Mouse (Mus musculus): ENCODE results near the gene Cacna2d1.

The Cacna2d1 gene

DNA sequence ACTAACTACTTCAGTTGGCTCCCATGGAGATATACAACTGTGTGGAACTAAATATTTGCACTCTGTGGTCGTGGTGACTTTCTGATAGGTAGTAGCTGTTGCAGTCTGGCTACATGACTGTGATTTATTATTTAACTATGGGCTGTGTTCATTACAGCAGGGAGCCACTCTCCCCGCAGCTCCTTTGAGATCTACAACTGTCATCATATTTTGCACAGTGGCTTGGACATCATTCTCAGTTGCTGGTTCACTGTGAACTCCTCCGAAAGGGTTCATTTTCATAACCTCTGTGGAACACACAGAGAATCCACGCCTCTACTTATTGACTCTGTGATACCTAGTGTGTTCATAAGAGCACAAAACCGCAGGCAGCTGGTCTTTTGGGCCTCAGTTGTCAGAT lies 128.3 kb downstream of the Cacna2d1 start:
- DNase-seq (ENCODE audit: low spot score) = no peak

- no peak for DNase-seq (ENCODE audit: low spot score)
These were observed 128.8 kb downstream of the Cacna2d1 start for GRCm38 (mm10) chr5:16063273-16063672.

DNA sequence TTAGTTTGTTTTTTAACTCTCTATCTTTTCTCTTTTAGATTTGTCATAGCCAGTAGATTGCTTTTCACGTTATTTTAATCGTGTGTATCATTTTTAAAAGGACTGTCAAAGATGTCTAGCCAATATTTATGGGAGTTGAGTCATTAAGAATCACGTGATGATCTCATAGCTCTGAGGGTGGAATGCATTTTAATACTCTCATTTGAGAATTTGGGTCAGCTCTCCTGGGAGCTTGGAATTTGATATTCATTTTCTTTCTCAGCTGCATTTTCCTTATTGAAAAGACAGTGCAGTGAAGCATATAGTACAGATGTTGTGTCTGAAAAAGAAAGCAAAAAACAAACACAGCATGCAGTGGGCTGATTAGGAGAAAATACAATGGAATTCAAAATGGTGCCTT lies 129.5 kb downstream of the Cacna2d1 start:
- no peak for DNase-seq (ENCODE audit: low spot score)

- DNase-seq (ENCODE audit: low spot score) = peak; percentile 13
These were observed 131.3 kb downstream of the Cacna2d1 start for GRCm38 (mm10) chr5:16065816-16066215.

- DNase-seq (ENCODE audit: low spot score) = no peak
These were observed 147.8 kb downstream of the Cacna2d1 start for GRCm38 (mm10) chr5:16082253-16082652.

DNA sequence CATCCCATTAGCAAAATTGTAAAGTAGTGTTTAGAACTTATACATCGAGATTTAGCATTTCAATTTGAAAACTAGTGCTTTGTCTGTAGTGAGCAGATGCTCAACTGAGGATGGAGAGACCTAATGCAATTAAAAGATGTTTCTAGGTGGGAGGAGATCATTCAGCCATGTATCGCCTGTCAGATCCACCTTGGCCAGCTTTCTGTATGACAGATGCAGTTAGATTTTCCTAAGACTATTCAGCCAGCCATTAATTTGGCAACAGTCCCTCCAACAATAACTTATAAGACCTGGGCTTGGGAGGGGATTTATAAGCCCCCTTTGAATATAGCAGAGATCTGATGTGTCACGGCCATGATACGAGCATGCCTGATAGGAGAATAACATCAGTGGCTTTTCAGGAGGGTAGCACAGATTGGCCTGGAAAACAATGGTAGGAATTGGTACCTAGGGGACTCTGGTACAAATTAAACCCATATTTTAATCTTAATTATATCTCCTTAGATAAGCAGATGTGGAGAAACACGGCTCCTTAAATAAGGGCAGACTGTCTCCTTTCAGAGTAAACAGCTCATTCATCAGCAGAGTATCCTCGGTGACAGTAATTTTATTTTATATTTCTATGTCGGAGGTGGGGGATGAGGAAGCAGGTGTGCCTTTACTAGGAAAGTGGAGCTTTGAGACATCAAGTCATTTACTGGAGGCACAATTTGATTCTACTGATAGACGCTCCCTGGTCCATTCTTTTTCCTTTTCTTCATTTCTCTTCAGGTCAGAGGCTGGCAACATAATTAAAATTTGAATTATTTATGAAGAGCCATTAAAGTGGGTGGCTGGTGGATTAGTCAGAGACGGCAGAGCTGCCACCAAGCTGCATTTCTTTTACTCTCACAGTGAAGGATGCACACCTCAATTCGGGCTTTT lies 152.8 kb downstream of the Cacna2d1 start:
- DNase-seq (ENCODE audit: low spot score) = no peak

- no peak for DNase-seq (ENCODE audit: low spot score)
These were observed 153.5 kb downstream of the Cacna2d1 start for GRCm38 (mm10) chr5:16087995-16088394.

DNA sequence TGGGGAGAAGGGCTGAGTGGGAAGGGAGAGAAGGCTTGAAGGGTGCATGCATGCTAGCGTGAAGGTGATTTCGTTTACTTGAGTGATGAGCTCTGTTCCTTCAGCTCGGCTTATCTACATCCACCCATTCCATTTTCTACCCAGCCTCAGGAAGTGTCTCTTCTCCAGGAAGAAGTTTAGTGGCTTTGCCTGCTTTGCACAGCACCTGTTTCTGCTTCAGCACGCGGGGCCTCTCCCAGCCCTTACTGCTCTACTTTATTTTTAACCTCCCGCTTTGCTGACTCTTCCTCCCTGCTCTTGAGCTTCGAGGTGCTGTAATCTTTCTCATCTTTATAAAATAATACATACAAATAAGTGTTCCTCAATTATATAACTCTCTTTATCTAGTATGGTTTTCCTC lies 158.0 kb downstream of the Cacna2d1 start:
- DNase-seq (ENCODE audit: low spot score) = no peak

- no peak for DNase-seq (ENCODE audit: low spot score)
These were observed 158.7 kb downstream of the Cacna2d1 start for GRCm38 (mm10) chr5:16093071-16093693.

GRCm38 (mm10) chr5:16095345-16095744 lies 160.9 kb downstream of the Cacna2d1 start:
- DNase-seq (ENCODE audit: low spot score) = no peak

DNA sequence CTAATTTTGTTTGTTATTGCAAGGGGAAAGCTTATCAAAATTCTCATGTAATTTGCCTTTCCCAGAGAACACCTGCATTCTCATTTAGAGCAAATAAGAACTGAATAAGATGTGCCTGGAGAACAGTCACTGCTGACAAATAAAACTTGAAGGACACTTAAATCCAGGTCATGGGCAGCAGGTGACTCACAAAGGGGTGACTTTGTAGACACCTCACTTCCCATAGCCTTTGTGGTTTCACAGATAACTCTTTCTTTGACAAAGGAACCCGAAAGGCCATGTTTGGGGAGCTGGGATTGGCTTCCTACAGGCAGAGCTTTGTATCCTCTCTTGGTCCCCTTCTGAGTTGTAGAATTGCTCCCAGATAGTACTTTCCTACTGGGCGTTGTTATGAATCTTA lies 164.3 kb downstream of the Cacna2d1 start:
- DNase-seq (ENCODE audit: low spot score) = no peak

DNA sequence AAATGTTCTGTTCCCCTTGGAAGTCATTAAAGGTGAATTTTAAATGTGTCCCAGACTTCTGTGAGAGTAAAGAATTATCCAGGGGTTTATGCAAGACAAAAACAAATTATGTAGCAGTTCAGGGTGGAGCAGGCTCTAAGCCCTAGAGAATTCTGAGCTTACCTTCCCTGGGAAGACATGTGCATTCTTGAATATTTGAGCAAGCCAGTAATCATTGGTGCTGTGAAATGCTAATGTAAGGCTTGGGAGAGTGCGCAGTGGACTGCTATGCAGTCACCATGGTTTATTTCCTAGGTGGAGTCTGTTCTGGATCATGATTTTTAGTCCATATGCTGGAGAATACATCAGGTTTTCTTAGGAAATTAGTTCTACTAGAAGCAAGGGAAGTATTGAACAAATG lies 167.3 kb downstream of the Cacna2d1 start:
- no peak for DNase-seq (ENCODE audit: low spot score)

- no peak for DNase-seq (ENCODE audit: low spot score)
These were observed 171.2 kb downstream of the Cacna2d1 start for GRCm38 (mm10) chr5:16105701-16106100.

DNA sequence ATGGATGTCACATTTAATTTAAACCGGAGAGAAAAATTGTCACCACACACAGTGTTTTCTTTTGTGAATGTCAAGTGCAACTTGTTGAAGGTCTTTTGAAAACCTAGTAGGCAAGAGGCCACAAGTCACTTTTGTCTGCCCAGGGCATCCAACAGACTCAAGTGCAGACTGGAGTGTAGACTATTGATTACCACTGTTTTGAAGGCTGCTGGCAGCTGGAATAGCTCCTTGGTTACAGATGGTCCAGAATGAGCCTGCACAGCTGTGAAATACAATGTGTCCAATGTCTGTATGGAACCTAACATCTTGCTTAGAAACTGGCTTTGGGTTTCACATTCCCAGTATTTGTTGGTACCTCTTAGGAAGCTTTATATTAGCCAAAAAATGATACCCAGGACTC lies 176.2 kb downstream of the Cacna2d1 start:
- peak; percentile 6 for DNase-seq (ENCODE audit: low spot score)

DNA sequence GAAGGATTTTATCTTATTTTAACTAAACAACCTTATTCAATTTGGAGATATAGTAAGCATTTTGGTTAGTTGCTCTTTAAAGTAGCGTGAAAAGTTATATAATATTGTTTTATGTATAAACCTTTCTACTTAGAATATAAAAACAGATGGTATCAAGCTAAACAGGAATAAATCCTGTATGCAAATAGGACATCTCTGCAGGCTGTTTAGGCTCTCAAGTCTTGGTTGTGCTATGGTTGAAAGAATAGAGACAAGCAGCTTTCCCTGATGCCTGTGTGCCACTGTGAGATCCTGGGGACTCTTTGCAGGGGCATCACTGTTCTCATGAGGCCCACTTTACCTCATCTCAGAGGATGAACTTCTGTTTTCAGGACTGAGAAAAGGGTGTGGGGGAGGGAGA lies 179.4 kb downstream of the Cacna2d1 start:
- DNase-seq (ENCODE audit: low spot score) = no peak

- no peak for DNase-seq (ENCODE audit: low spot score)
These were observed 186.8 kb downstream of the Cacna2d1 start for GRCm38 (mm10) chr5:16121334-16121733.

DNA sequence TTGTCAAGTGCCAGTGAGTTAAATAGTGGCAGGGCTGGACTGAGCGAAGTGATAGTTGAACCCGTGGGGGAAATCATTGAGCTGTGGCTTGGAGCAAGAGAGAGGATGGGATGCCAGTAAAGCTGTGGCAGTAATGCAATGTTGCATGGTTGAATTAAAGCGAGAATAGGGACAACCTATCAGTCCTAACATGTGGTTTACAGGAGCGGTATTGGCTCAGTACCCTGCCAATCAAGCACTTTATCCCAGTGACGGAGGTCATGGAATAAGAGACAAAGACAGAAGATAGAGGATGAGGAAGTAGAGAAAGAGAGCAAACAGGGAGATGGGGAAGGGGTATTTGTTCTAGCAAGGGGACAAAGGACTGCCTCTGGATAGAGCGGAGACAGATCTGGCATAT lies 187.6 kb downstream of the Cacna2d1 start:
- DNase-seq (ENCODE audit: low spot score) = no peak

DNA sequence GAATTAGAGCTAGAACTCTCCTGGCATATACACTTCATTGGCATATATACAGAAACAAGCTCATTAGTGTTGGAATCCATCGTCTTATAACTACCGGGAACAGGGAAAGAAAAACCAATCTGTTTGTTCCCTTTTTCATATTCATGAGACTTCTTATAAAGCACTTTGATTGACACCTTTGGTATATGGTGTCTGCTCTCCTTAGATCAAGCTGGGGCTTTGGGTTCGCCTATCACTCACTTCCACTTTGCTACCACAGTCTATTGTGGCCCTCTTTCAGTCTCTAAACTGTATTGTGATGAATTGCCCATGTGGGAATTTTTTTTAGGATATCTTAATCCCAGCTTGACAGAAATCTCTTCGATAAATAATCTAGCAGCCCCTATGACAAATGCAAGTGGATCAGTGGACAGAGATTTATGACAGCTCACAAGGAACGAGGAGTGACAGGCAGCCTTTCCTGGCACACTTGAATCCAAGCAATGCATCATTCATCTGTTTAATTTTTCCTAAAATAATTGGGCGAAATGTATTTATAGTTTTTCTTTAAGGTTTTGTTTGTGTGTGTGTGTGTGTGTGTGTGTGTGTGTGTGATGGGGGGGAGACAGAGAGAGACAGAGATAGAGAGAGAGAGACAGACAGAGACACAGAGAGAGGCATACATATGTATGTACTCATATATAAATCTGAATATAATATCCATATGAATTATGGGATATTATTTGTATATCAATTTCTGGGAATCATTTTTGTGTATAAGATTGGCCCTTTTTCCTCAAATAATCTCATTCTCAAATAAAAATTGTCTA lies 200.0 kb downstream of the Cacna2d1 start:
- no peak for DNase-seq (ENCODE audit: low spot score)

DNA sequence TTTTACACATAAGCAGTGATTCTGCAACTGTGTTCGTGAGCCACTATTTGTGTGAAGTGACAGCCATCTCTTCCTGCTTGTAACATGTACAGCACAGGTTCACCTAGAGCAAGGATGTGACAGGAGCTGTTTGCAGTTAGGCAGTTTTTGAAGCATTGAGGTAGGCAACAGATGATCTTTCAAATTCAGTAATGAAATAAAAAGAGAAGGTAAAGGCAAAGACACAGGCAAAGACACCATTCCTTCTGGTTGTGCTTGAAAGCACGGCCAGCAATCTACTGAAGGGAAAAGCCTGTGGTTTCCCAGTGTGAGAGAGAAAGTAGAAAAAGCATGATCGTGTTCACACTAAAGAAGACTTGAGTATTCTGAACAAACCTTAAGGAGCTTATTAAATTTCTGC lies 201.5 kb downstream of the Cacna2d1 start:
- DNase-seq (ENCODE audit: low spot score) = no peak

DNA sequence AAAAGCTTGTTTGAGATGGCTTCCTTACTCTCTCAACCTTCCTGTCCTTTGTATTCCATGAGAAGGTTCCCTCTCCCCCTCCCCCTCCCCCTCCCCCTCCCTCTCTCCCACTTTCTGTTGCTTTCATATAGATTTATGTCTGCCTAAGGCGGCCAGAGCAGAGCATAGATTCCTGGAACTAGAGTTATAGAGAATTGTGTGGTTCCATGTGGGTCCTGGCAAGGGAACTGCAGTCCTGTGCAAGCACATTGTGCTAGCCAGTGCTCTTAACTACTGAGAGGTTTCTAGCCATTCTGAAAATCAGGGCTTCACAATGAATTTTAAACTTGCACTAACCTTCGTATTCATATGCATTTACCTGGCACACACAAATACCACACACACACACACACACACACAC lies 202.3 kb downstream of the Cacna2d1 start:
- no peak for DNase-seq (ENCODE audit: low spot score)

GRCm38 (mm10) chr5:16146602-16147001 lies 212.1 kb downstream of the Cacna2d1 start:
- DNase-seq (ENCODE audit: low spot score) = no peak

GRCm38 (mm10) chr5:16155375-16156284 lies 221.1 kb downstream of the Cacna2d1 start:
- DNase-seq (ENCODE audit: low spot score) = no peak
